Mouse (Mus musculus): ENCODE measurements at regions not wholly inside any gene's neighbourhood (a gene's known extent, or its start where the extent isn't known, plus 50 kb on each side); places are given as distances from the start of the nearest gene placed in this dataset.

- TF ChIP-seq CTCF (IDR thresholded peaks at IDR 0.05; ENCODE audit: low read depth) (no peak), EP300 (optimal IDR thresholded peaks at IDR 0.05) (no peak)
These were observed 869.9 kb downstream of the Tmem182 start for GRCm38 (mm10) chr1:41675345-41675744.
